Mouse (Mus musculus) mature B cell (primary cell): Measurements from ENCODE around the gene Ttll11.

Experiments
- in situ Hi-C: fragments of 300-500 bp; cut with MboI; formaldehyde crosslinking; loops from 2 replicates; pipeline ENCODE4 v1.14.3; 2019

Gene Ttll11

GRCm38 (mm10) chr2:35900845-35901244, 78.9 kb downstream of the Ttll11 start:
- in situ Hi-C loops: loop anchor here (10.0 to 25.0 kb wide), 2 partner anchors 346 to 614 kb away; partner anchors contain the start of gene Dab2ip

- in situ Hi-C loops: loop anchor here (10.0 to 25.0 kb wide), 2 partner anchors 345 to 612 kb away; partner anchors contain the start of gene Dab2ip
These were observed 80.0 kb downstream of the Ttll11 start for GRCm38 (mm10) chr2:35899712-35900111.

GRCm38 (mm10) chr2:35899135-35899474, 80.6 kb downstream of the Ttll11 start:
- in situ Hi-C loops: no loop called here

- in situ Hi-C loops: no loop called here
These were observed 81.1 kb downstream of the Ttll11 start for GRCm38 (mm10) chr2:35898425-35899134.

- in situ Hi-C loops: no loop called here
These were observed 82.6 kb downstream of the Ttll11 start for GRCm38 (mm10) chr2:35897125-35897524.

GRCm38 (mm10) chr2:35894512-35894911, 85.2 kb downstream of the Ttll11 start:
- in situ Hi-C loops: no loop called here

- in situ Hi-C loops: no loop called here
These were observed 89.1 kb downstream of the Ttll11 start for GRCm38 (mm10) chr2:35890635-35891034.

- in situ Hi-C loops: no loop called here
These were observed 89.9 kb downstream of the Ttll11 start for GRCm38 (mm10) chr2:35889776-35890175.

- in situ Hi-C loops: no loop called here
These were observed 95.4 kb downstream of the Ttll11 start for GRCm38 (mm10) chr2:35884296-35884695.

- in situ Hi-C loops: no loop called here
These were observed 97.3 kb downstream of the Ttll11 start for GRCm38 (mm10) chr2:35882336-35882987.

GRCm38 (mm10) chr2:35881896-35882295, 97.8 kb downstream of the Ttll11 start:
- in situ Hi-C loops: no loop called here

- in situ Hi-C loops: no loop called here
These were observed 99.4 kb downstream of the Ttll11 start for GRCm38 (mm10) chr2:35880362-35880761.

- in situ Hi-C loops: no loop called here
These were observed 99.8 kb downstream of the Ttll11 start for GRCm38 (mm10) chr2:35879887-35880286.

GRCm38 (mm10) chr2:35878506-35878905, 101.2 kb downstream of the Ttll11 start:
- in situ Hi-C loops: no loop called here

GRCm38 (mm10) chr2:35875572-35875971, 104.1 kb downstream of the Ttll11 start:
- in situ Hi-C loops: no loop called here

- in situ Hi-C loops: no loop called here
These were observed 105.3 kb downstream of the Ttll11 start for GRCm38 (mm10) chr2:35874421-35874820.

GRCm38 (mm10) chr2:35869165-35869564, 110.5 kb downstream of the Ttll11 start:
- in situ Hi-C loops: no loop called here

- in situ Hi-C loops: no loop called here
These were observed 116.4 kb downstream of the Ttll11 start for GRCm38 (mm10) chr2:35863284-35863683.

GRCm38 (mm10) chr2:35861185-35861584, 118.5 kb downstream of the Ttll11 start:
- in situ Hi-C loops: no loop called here

GRCm38 (mm10) chr2:35860394-35860744, 119.3 kb downstream of the Ttll11 start:
- in situ Hi-C loops: no loop called here

- in situ Hi-C loops: no loop called here
These were observed 119.9 kb downstream of the Ttll11 start for GRCm38 (mm10) chr2:35859708-35860393.

- in situ Hi-C loops: no loop called here
These were observed 121.4 kb downstream of the Ttll11 start for GRCm38 (mm10) chr2:35858281-35858680.

- in situ Hi-C loops: no loop called here
These were observed 122.8 kb downstream of the Ttll11 start for GRCm38 (mm10) chr2:35856901-35857300.
